Mouse (Mus musculus) spleen, adult 2 months (tissue): ENCODE data around the gene Fermt3. TPM values are rescaled to one million over a fixed set of nuclear protein-coding genes. Genes with fewer than 3 reads are reported as not detected.
"Not testable (repeated sequence)": the region's sequence is repeated elsewhere in the genome, so short reads cannot be mapped to it uniquely, and the experiment has no call there.

ENCODE experiments used
- DNase-seq, 2 experiments: peaks; one replicate each; pipeline versions ENCODE4 v3.0.0 to v3.0.0-alpha.2; 2012 to 2021; ENCODE audit warnings: low spot score in 2 of 2, low read depth in 1 of 2
- H3K27ac ChIP-seq: fragments of 200-500 bp; 2 replicates; pipeline ENCODE4 v1.5.1; 2012; ENCODE audit warnings: low read length, inconsistent platforms; ENCODE audit not compliant: insufficient read depth
- H3K27me3 ChIP-seq: fragments of 200-500 bp; 2 replicates; pipeline ENCODE4 v1.6.1; 2012; ENCODE audit warnings: mild to moderate bottlenecking, moderate library complexity, low read length, inconsistent platforms; ENCODE audit not compliant: control insufficient read depth, insufficient read depth
- H3K36me3 ChIP-seq: fragments of 200-500 bp; 2 replicates; pipeline ENCODE4 v1.6.1; 2012; ENCODE audit warnings: mild to moderate bottlenecking, low read length, inconsistent platforms; ENCODE audit not compliant: control insufficient read depth, insufficient read depth
- H3K4me1 ChIP-seq: fragments of 200-500 bp; 2 replicates; pipeline ENCODE4 v1.6.1; 2011; ENCODE audit warnings: inconsistent platforms; ENCODE audit not compliant: control insufficient read depth, insufficient read depth, insufficient read length
- H3K4me3 ChIP-seq: fragments of 200-500 bp; 2 replicates; pipeline ENCODE4 v1.5.1; 2011; ENCODE audit warnings: mild to moderate bottlenecking, inconsistent platforms; ENCODE audit not compliant: insufficient read depth, insufficient read length; ENCODE audit errors: extremely low read depth
- CTCF ChIP-seq: fragments of 200-500 bp; IDR thresholded peaks from 2 replicates; pipeline ENCODE4 v1.5.1; 2011; ENCODE audit warnings: mild to moderate bottlenecking, inconsistent platforms; ENCODE audit not compliant: insufficient read depth, insufficient read length, insufficient replicate concordance; ENCODE audit errors: extremely low read depth
- POLR2A ChIP-seq: fragments of 200-500 bp; IDR thresholded peaks from 2 replicates; pipeline ENCODE4 v1.6.1; 2011; ENCODE audit warnings: low read depth, low read length, inconsistent platforms
- WGBS: fragments of 180-500 bp; shearing (Covaris S2); methylation state at CpG from one replicate; pipeline ENCODE4 v1.1.7; 2018; 5-methylcytosine and 5-hydroxymethylcytosine counted together
- polyA plus RNA-seq: library from polyadenylated mRNA; depleted of rRNA; stranded (reverse); fragments of >200 nt; gene quantifications from 2 replicates; pipeline ENCODE4 v1.2.3, GENCODE M21; 2012

Gene Fermt3
- polyA plus RNA-seq, 1 experiment, result 194 TPM

- H3K4me1 ChIP-seq, result peaks cover 12% of the 10 kb centered on the region
- TF ChIP-seq POLR2A (no peak), CTCF (no peak)
- H3K27ac ChIP-seq, result no peak overlapping the region
- H3K27me3 ChIP-seq, result no peaks in the 10 kb centered on the region
- 52% methylated on average over 3 of the region's 3 CpGs for WGBS
- no peak for DNase-seq
- H3K4me3 ChIP-seq, result no peak overlapping the region
- H3K36me3 ChIP-seq, result no peaks in the 10 kb centered on the region
Observed at GRCm38 (mm10) chr19:7055173-7055572, 35.9 kb upstream of the Fermt3 start.

- no peak for DNase-seq
- no peak overlapping the region for H3K27ac ChIP-seq
- H3K4me1 ChIP-seq, result peaks cover 12% of the 10 kb centered on the region
- H3K36me3 ChIP-seq, result no peaks in the 10 kb centered on the region
- WGBS, result 71% methylated on average over 10 of the region's 10 CpGs
- H3K27me3 ChIP-seq, result no peaks in the 10 kb centered on the region
- TF ChIP-seq CTCF (no peak), POLR2A (no peak)
- no peak overlapping the region for H3K4me3 ChIP-seq
Observed at GRCm38 (mm10) chr19:7054772-7055171, 35.5 kb upstream of the Fermt3 start.

GRCm38 (mm10) chr19:7053382-7053781, 34.1 kb upstream of the Fermt3 start:
- not testable (repeated sequence) for H3K36me3 ChIP-seq, DNase-seq, H3K27me3 ChIP-seq, H3K27ac ChIP-seq, H3K4me3 ChIP-seq
- WGBS, result 88% methylated on average over 4 of the region's 4 CpGs
- peaks cover 12% of the 10 kb centered on the region for H3K4me1 ChIP-seq

GRCm38 (mm10) chr19:7044706-7045105, 25.4 kb upstream of the Fermt3 start:
- Histone ChIP-seq H3K27me3 (no peaks in the 10 kb centered on the region), H3K4me3 (no peak overlapping the region), H3K36me3 (no peaks in the 10 kb centered on the region), H3K4me1 (peaks cover 6% of the 10 kb centered on the region; the same call in 1 of the 2 replicates), H3K27ac (no peak overlapping the region)
- no peak for TF ChIP-seq CTCF
- TF ChIP-seq POLR2A, result no peak
- no peak for DNase-seq
- 77% methylated on average over 4 of the region's 4 CpGs for WGBS

- WGBS, result 72% methylated on average over 4 of the region's 4 CpGs
- Histone ChIP-seq H3K4me1 (peaks cover 6% of the 10 kb centered on the region; the same call in 1 of the 2 replicates), H3K4me3 (no peak overlapping the region), H3K36me3 (no peaks in the 10 kb centered on the region), H3K27ac (no peak overlapping the region), H3K27me3 (no peaks in the 10 kb centered on the region)
- TF ChIP-seq POLR2A (no peak), CTCF (no peak)
- no peak for DNase-seq
Observed at GRCm38 (mm10) chr19:7044279-7044678, 25.0 kb upstream of the Fermt3 start.

GRCm38 (mm10) chr19:7041171-7041570, 21.9 kb upstream of the Fermt3 start:
- no peaks in the 10 kb centered on the region for H3K36me3 ChIP-seq
- peak overlapping the region; percentile 87; the same call in 1 of the 2 replicates for H3K27ac ChIP-seq
- 90% methylated on average over 2 of the region's 2 CpGs for WGBS
- TF ChIP-seq POLR2A (no peak), CTCF (no peak)
- no peak for DNase-seq
- peaks cover 10% of the 10 kb centered on the region for H3K4me1 ChIP-seq
- H3K27me3 ChIP-seq, result no peaks in the 10 kb centered on the region
- no peak overlapping the region for H3K4me3 ChIP-seq

GRCm38 (mm10) chr19:7040637-7041130, 21.4 kb upstream of the Fermt3 start:
- DNase-seq, result no peak
- no peaks in the 10 kb centered on the region for H3K36me3 ChIP-seq
- H3K4me1 ChIP-seq, result peaks cover 10% of the 10 kb centered on the region
- peak overlapping the region; percentile 64 for H3K4me3 ChIP-seq
- WGBS, result 14% methylated on average over 13 of the region's 13 CpGs
- H3K27ac ChIP-seq, result peak overlapping the region; percentile 87
- TF ChIP-seq POLR2A, result no peak
- no peak for TF ChIP-seq CTCF
- H3K27me3 ChIP-seq, result no peaks in the 10 kb centered on the region
